Mouse (Mus musculus) limb, embryonic 14.5 days (tissue): Measurements from ENCODE around the gene Rai14. TPM values are rescaled to one million over a fixed set of nuclear protein-coding genes. Genes with fewer than 3 reads are reported as not detected.
A peak's percentile ranks its signal among the peaks of the same experiment; 100 is the strongest.

Source experiments
- ATAC-seq: fragments of 200-750 bp; cut with Nextera tagmentation; 2 replicates; pipeline ENCODE4 v1.8.0; 2017; ENCODE audit warnings: low read depth, moderate number of reproducible peaks, moderate TSS enrichment; ENCODE audit not compliant: low FRiP score
- DNase-seq: peaks from one replicate; pipeline ENCODE4 v3.0.0-alpha.2; 2015; ENCODE audit warnings: low spot score
- H3K27ac ChIP-seq: fragments of 300-500 bp; sonication (generic); replicated peaks from 2 replicates; pipeline ENCODE4 v1.5.1; 2014; ENCODE audit warnings: low read depth, mild to moderate bottlenecking, low read length, moderate library complexity, mixed read lengths
- H3K27me3 ChIP-seq: fragments of 300-500 bp; sonication (generic); 2 replicates; pipeline ENCODE4 v1.6.1; 2014; ENCODE audit warnings: low read length, mixed read lengths; ENCODE audit not compliant: control insufficient read depth, insufficient read depth
- H3K36me3 ChIP-seq: fragments of 300-500 bp; sonication (generic); 2 replicates; pipeline ENCODE4 v1.6.1; 2014; ENCODE audit warnings: mild to moderate bottlenecking, low read length, moderate library complexity, mixed read lengths; ENCODE audit not compliant: control insufficient read depth, insufficient read depth
- H3K4me1 ChIP-seq: fragments of 300-500 bp; sonication (generic); 2 replicates; pipeline ENCODE4 v1.6.1; 2014; ENCODE audit warnings: antibody characterized with exemption, low read length, mixed read lengths; ENCODE audit not compliant: control insufficient read depth, insufficient read depth
- H3K4me2 ChIP-seq: fragments of 300-500 bp; sonication (generic); replicated peaks from 2 replicates; pipeline ENCODE4 v1.6.1; 2014; ENCODE audit warnings: low read depth, mild to moderate bottlenecking, low read length, moderate library complexity; ENCODE audit not compliant: severe bottlenecking
- H3K4me3 ChIP-seq: fragments of 300-500 bp; sonication (generic); replicated peaks from 2 replicates; pipeline ENCODE4 v1.5.1; 2014; ENCODE audit warnings: low read length
- H3K9ac ChIP-seq: fragments of 300-500 bp; sonication (generic); 2 replicates; pipeline ENCODE4 v1.6.1; 2014; ENCODE audit warnings: mild to moderate bottlenecking, low read depth, low read length, moderate library complexity; ENCODE audit not compliant: severe bottlenecking
- H3K9me3 ChIP-seq: fragments of 300-500 bp; sonication (generic); 2 replicates; pipeline ENCODE4 v1.6.1; 2016; ENCODE audit warnings: low read length; ENCODE audit not compliant: control insufficient read depth
- POLR2A ChIP-seq: fragments of 200-500 bp; IDR thresholded peaks from 2 replicates; pipeline ENCODE4 v1.8.0; 2012; ENCODE audit warnings: inconsistent platforms, mild to moderate bottlenecking, moderate library complexity, borderline replicate concordance; ENCODE audit not compliant: insufficient read depth, insufficient read length; ENCODE audit errors: extremely low read depth
- WGBS: fragments of 180-500 bp; shearing (Covaris S2); extraction: QIAGEN DNeasy Blood & Tissue Kit; methylation state at CpG from one replicate; pipeline ENCODE4 v1.1.7; 2014; 5-methylcytosine and 5-hydroxymethylcytosine counted together
- polyA plus RNA-seq, 2 experiments: library from polyadenylated mRNA; depleted of rRNA in 1 of 2; stranded (reverse) in 1 of 2; unstranded in 1 of 2; fragments of >200 nt; fragmentation: Nextera tagmentation in 1 of 2; extraction: Ambion mirVana in 1 of 2; gene quantifications; 2 replicates each; pipeline versions ENCODE4 v1.2.1 to v1.2.3; 2012 to 2014

Rai14 gene
- polyA plus RNA-seq, 2 experiments = 44.6 to 57.2 TPM

DNA sequence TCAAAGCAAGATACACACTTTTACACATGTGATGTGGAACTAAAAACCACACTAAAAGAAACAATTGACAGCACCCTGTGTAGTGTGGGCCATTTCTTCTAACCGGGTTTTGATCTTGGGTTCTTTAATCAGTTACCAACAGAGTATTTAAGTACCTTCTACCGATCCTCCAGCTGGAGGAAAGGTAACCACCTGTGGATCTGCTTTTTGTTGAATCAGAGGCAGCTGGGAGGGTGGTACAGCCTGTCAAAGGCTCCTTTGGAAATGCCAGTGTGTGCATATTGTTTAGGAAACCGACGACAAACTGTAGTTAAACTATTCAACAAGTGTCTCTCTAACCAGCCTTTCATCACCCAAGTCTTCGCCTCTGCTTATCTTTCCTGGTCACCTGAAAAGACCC, 1.5 kb upstream of the Rai14 start:
- no peak for DNase-seq
- no peak overlapping the region for H3K4me2 ChIP-seq
- H3K9me3 ChIP-seq = no peaks in the 10 kb centered on the region
- no peaks in the 10 kb centered on the region for H3K36me3 ChIP-seq
- H3K27ac ChIP-seq = no peak overlapping the region
- no peak for TF ChIP-seq POLR2A
- H3K9ac ChIP-seq = no peak overlapping the region
- no peak overlapping the region for H3K4me3 ChIP-seq
- H3K27me3 ChIP-seq = no peaks in the 10 kb centered on the region
- ATAC-seq = no peak
- peaks cover 23% of the 10 kb centered on the region for H3K4me1 ChIP-seq
- 25% methylated on average over 5 of the region's 5 CpGs for WGBS

DNA sequence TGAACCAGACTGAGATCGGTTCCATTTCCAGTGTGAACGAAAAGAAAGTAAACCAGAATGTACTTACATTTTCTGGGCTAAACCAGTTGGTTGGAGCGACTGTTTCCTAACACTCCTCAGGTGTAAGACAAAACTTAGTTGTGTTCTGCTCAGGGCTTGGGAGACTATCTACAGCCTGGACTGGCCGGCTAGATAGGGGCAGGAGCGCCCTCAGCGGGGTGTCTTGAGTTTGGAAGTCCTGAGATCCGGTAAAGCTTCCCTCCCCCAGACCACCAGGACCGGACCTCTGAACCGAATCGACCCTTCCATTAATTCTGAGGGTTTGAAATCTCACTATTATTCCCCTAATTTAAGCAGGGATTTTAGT, 698 bp upstream of the Rai14 start:
- Histone ChIP-seq H3K36me3 (no peaks in the 10 kb centered on the region), H3K4me1 (peaks cover 20% of the 10 kb centered on the region), H3K9me3 (no peaks in the 10 kb centered on the region), H3K27ac (peak overlapping the region; percentile 92), H3K27me3 (no peaks in the 10 kb centered on the region), H3K9ac (peak overlapping the region; percentile 93), H3K4me2 (peak overlapping the region; percentile 87), H3K4me3 (peak overlapping the region; percentile 91)
- ATAC-seq (peak; percentile 58), DNase-seq (no peak)
- WGBS = under 1% methylated on average over 10 of the region's 10 CpGs
- no peak for TF ChIP-seq POLR2A

DNA sequence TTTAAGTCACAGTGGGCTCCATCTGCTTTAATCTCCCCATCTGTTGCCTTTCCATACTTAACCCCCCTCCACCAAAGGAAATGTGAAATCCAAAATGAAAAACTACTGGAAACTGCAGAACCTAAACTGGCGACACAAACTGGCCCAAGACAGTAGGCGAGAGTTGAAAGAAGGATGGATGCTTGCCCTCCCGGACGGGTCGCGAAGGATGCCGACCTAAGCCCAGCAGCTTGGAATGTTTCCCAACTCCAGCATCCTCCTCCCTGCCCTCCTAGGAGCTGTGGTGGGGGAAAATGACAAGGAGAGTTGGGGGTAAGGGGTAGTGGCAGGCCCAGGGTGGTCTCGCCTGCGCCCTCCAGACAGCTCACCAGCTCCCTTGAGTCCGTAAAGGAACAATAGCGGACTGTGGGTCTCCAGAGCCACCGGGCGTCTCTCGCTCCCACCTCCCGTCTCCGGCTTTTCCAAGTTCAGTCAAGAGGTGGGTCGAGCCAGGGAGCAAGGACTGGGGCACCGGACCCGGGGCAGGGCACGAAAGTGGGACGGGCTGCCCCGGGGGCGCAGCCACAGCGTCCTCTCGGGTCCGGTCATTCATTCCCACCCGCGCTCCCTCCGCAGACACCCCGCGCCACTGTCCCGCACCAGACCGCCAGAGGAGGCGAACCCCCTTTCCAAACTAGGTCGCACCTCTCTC, 653 bp downstream of the Rai14 start:
- ATAC-seq = peak; percentile 8; the same call in 1 of the 2 replicates

DNA sequence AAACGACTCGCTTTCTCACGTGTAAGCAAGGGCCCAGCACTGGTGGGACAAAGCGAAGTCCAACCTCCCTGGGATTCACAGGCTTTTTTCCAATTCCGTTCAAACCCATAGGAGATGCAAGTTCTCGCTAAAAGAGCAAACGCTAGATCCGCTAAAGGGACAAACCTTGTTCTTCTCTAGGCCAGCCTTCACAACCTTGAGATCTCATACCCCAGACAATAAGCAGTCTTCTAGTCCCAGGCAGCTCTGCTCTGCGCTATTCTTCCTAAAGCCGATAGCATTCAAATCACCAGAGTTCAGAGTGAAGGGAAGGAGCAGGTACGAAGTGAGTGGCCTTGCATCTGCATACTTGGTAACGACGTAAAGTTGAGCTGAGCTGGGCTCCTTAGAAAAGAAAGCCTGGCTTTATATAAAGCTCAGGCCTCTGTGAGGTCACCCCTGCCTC, 1.2 kb downstream of the Rai14 start:
- 8% methylated on average over 13 of the region's 13 CpGs for WGBS
- Histone ChIP-seq H3K4me1 (peaks cover 20% of the 10 kb centered on the region), H3K4me2 (peak overlapping the region; percentile 87), H3K36me3 (no peaks in the 10 kb centered on the region; the same call in 1 of the 2 replicates), H3K9me3 (no peaks in the 10 kb centered on the region), H3K27me3 (no peaks in the 10 kb centered on the region), H3K27ac (peak overlapping the region; percentile 92), H3K4me3 (peak overlapping the region; percentile 91), H3K9ac (peak overlapping the region; percentile 93)
- no peak for TF ChIP-seq POLR2A
- no peak for DNase-seq
- ATAC-seq = no peak

More for the DNA sequence above, 653 bp downstream of the Rai14 start:
- Histone ChIP-seq H3K4me3 (peak overlapping the region; percentile 91), H3K27ac (peak overlapping the region; percentile 92), H3K4me1 (peaks cover 20% of the 10 kb centered on the region), H3K36me3 (no peaks in the 10 kb centered on the region; the same call in 1 of the 2 replicates), H3K9me3 (no peaks in the 10 kb centered on the region), H3K9ac (peak overlapping the region; percentile 93), H3K4me2 (peak overlapping the region; percentile 87), H3K27me3 (no peaks in the 10 kb centered on the region)
- DNase-seq = no peak
- under 1% methylated on average over 28 of the region's 35 CpGs for WGBS
- TF ChIP-seq POLR2A = no peak

DNA sequence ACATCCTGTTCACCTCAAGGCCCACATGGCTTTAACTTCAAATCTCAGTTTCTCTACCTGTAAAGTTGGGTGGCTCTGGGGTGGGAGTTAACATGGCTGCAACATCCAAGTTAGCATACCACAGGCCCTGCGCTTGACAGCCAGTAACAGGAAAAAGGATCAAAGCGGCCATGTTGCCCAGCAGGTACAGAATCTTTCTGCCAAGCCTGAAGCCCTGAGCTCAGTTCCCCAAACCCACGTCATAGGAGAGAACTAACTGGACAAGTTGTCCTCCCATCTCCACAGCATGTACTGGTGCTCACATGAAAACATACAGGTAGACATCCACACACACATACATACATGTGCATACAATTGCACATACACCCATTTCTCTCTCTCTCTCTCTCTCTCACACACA, 2.1 kb downstream of the Rai14 start:
- no peak for ATAC-seq
- peak overlapping the region; percentile 91 for H3K4me3 ChIP-seq
- H3K27me3 ChIP-seq = no peaks in the 10 kb centered on the region
- DNase-seq = no peak
- peak overlapping the region; percentile 87 for H3K4me2 ChIP-seq
- TF ChIP-seq POLR2A = no peak
- peaks cover 7% of the 10 kb centered on the region for H3K36me3 ChIP-seq
- peaks cover 20% of the 10 kb centered on the region for H3K4me1 ChIP-seq
- WGBS = 72% methylated on average over 3 of the region's 3 CpGs
- no peak overlapping the region for H3K27ac ChIP-seq
- peak overlapping the region; percentile 93; the same call in 1 of the 2 replicates for H3K9ac ChIP-seq
- no peaks in the 10 kb centered on the region for H3K9me3 ChIP-seq
